Mouse (Mus musculus) cerebral cortex, adult 2 months (tissue): ENCODE data around the gene B3galnt1.

Source experiments
- WGBS: fragments of 180-500 bp; shearing (Covaris S2); methylation state at CpG from one replicate; pipeline ENCODE4 v1.1.7; 2018; 5-methylcytosine and 5-hydroxymethylcytosine counted together

Gene B3galnt1

GRCm38 (mm10) chr3:69565586-69565985 lies 33.2 kb downstream of the B3galnt1 start:
- 100% methylated on average over 1 of the region's 1 CpGs for WGBS

GRCm38 (mm10) chr3:69563406-69563805 lies 35.4 kb downstream of the B3galnt1 start:
- WGBS, result 82% methylated on average over 6 of the region's 6 CpGs

GRCm38 (mm10) chr3:69561686-69562085 lies 37.1 kb downstream of the B3galnt1 start:
- 84% methylated on average over 5 of the region's 5 CpGs for WGBS

- 49% methylated on average over 7 of the region's 7 CpGs for WGBS
Observed at GRCm38 (mm10) chr3:69559975-69560330, 38.8 kb downstream of the B3galnt1 start.

- WGBS, result 58% methylated on average over 6 of the region's 6 CpGs
Observed at GRCm38 (mm10) chr3:69559316-69559974, 39.3 kb downstream of the B3galnt1 start.

GRCm38 (mm10) chr3:69556092-69556778 lies 42.5 kb downstream of the B3galnt1 start:
- 87% methylated on average over 12 of the region's 12 CpGs for WGBS

- 61% methylated on average over 6 of the region's 6 CpGs for WGBS
Observed at GRCm38 (mm10) chr3:69555511-69555910, 43.2 kb downstream of the B3galnt1 start.

GRCm38 (mm10) chr3:69549602-69550001 lies 49.2 kb downstream of the B3galnt1 start:
- WGBS, result 69% methylated on average over 4 of the region's 4 CpGs

- WGBS, result 70% methylated on average over 22 of the region's 22 CpGs
Observed at GRCm38 (mm10) chr3:69548704-69549455, 49.9 kb downstream of the B3galnt1 start.

GRCm38 (mm10) chr3:69545017-69545416 lies 53.7 kb downstream of the B3galnt1 start:
- 64% methylated on average over 5 of the region's 5 CpGs for WGBS

GRCm38 (mm10) chr3:69543730-69544129 lies 55.0 kb downstream of the B3galnt1 start:
- 94% methylated on average over 1 of the region's 1 CpGs for WGBS

- 68% methylated on average over 8 of the region's 8 CpGs for WGBS
Observed at GRCm38 (mm10) chr3:69542962-69543361, 55.8 kb downstream of the B3galnt1 start.

- WGBS, result 42% methylated on average over 25 of the region's 25 CpGs
Observed at GRCm38 (mm10) chr3:69535941-69536647, 62.7 kb downstream of the B3galnt1 start.

GRCm38 (mm10) chr3:69535486-69535885 lies 63.3 kb downstream of the B3galnt1 start:
- WGBS, result 64% methylated on average over 10 of the region's 10 CpGs

GRCm38 (mm10) chr3:69532687-69533086 lies 66.1 kb downstream of the B3galnt1 start:
- 48% methylated on average over 4 of the region's 4 CpGs for WGBS

GRCm38 (mm10) chr3:69531511-69531910 lies 67.2 kb downstream of the B3galnt1 start:
- WGBS, result 58% methylated on average over 9 of the region's 9 CpGs

GRCm38 (mm10) chr3:69529576-69529975 lies 69.2 kb downstream of the B3galnt1 start:
- WGBS, result 49% methylated on average over 7 of the region's 7 CpGs

- 91% methylated on average over 1 of the region's 1 CpGs for WGBS
Observed at GRCm38 (mm10) chr3:69527384-69527783, 71.4 kb downstream of the B3galnt1 start.

GRCm38 (mm10) chr3:69525072-69525529 lies 73.7 kb downstream of the B3galnt1 start:
- 54% methylated on average over 8 of the region's 8 CpGs for WGBS

- WGBS, result 60% methylated on average over 8 of the region's 8 CpGs
Observed at GRCm38 (mm10) chr3:69524356-69525071, 74.2 kb downstream of the B3galnt1 start.
